Mouse (Mus musculus): ENCODE measurements around the gene Tjp1. TPM values are rescaled to one million over a fixed set of nuclear protein-coding genes. Genes with fewer than 3 reads are reported as not detected.

The Tjp1 gene
- polyA plus RNA-seq, 1 experiment = 75.2 TPM

DNA sequence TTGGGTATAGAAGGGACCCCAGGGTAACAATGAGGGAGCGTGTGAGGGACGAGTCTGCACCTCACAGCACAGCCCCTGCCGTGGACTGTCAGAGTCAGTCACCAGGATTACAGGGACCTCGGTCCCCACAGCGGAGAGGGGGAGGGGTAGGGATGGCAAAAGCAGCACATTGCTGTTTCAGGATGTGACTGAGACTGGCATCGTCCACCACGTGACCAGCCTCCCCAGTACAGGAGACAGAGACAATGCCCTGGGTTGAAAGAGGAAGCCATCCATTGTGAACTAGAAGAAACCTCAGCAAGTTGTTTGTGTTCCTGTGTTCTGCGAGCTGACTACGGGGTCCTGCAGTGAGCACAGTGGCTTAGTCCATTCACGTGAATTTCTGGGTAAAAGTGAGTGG, 106.1 kb downstream of the Tjp1 start:
- no peak overlapping the region for H3K4me3 ChIP-seq (ENCODE audit: insufficient read depth, low read length)

DNA sequence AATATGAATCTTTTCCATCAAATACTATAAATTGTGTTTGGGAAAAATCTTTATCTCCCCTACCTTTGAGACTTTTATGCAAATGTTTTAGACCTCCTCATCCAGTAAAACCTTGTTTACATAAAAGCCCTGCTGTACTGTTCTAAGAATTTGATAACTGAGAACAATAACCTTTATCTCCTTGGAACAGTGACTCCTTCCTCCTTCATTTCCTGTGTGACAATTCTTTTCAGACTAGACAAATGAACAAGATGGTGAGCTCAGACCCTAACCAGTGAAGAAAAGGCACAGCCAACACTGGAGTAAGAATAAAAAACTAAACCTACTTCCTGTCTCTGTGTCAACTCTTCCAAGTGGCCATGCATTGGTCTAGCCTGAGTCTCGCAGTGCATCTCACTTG, 107.7 kb downstream of the Tjp1 start:
- Histone ChIP-seq H3K27ac (ENCODE audit: insufficient read depth, low read length) (no peak overlapping the region), H3K4me1 (ENCODE audit: control insufficient read depth, insufficient read depth, low read length) (peaks cover 4% of the 10 kb centered on the region; the same call in 1 of the 2 replicates), H3K4me3 (ENCODE audit: insufficient read depth, low read length) (no peak overlapping the region)
- TF ChIP-seq POLR2A (IDR thresholded peaks at IDR 0.05; ENCODE audit: low read depth, low read length) (no peak), CTCF (IDR thresholded peaks at IDR 0.05; ENCODE audit: borderline replicate concordance, insufficient read depth, low read length) (no peak)

More for the DNA sequence above, 106.1 kb downstream of the Tjp1 start:
- TF ChIP-seq POLR2A (IDR thresholded peaks at IDR 0.05; ENCODE audit: low read depth, low read length) (no peak), CTCF (IDR thresholded peaks at IDR 0.05; ENCODE audit: borderline replicate concordance, insufficient read depth, low read length) (no peak)
- Histone ChIP-seq H3K27ac (ENCODE audit: insufficient read depth, low read length) (no peak overlapping the region), H3K4me1 (ENCODE audit: control insufficient read depth, insufficient read depth, low read length) (peaks cover 4% of the 10 kb centered on the region; the same call in 1 of the 2 replicates)

DNA sequence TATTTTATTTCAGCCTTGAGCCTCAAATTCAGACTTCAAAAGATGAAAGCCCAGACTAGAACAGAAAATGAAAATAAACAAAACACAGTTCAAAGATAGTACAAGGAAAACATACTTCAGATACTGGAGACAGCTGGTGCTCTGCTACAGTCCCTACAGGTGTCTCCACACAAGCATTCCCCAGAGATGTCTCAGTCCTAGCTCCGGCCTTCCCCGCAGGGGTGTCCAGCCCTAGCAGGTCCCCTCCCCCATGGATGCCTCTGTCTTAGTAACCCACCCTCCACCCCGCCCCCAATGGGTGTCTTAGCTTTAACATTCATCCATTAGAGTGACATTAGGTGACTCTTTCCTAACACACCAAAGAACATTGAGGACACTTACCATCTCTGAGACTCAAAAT, 108.6 kb downstream of the Tjp1 start:
- no peak overlapping the region for H3K4me3 ChIP-seq (ENCODE audit: insufficient read depth, low read length)
- peaks cover 4% of the 10 kb centered on the region; the same call in 1 of the 2 replicates for H3K4me1 ChIP-seq (ENCODE audit: control insufficient read depth, insufficient read depth, low read length)
- H3K27ac ChIP-seq (ENCODE audit: insufficient read depth, low read length) = no peak overlapping the region
- no peak for TF ChIP-seq POLR2A (IDR thresholded peaks at IDR 0.05; ENCODE audit: low read depth, low read length)

DNA sequence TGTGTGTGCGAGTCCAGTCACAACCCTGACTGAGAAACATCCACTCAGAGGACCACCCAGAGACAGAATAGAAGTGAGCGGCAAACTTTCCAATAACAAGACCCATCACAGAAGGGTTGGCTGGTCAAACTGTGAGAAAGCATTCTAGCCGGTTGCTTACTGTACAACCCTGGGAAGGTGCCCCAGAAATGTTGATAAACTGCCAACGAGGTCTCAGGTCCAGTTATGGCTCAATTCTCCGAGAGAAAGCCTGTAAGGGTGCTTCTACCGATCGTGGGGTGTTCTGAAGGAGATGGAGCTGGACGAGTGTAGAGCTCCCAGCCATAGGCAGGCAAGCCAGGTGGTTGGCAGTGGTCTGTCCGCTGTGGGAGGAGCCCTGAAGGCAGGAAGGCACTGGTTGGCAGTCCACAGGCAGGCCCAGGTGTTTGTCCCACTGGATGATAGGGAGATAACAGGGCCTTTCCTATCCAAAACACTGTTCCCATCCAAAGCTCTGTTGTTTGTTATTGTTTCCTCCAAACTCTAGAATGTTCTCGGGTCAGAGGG, 109.1 kb downstream of the Tjp1 start:
- TF ChIP-seq CTCF (IDR thresholded peaks at IDR 0.05; ENCODE audit: borderline replicate concordance, insufficient read depth, low read length) (no peak), POLR2A (IDR thresholded peaks at IDR 0.05; ENCODE audit: low read depth, low read length) (no peak)
- H3K27ac ChIP-seq (ENCODE audit: insufficient read depth, low read length) = no peak overlapping the region
- peaks cover 4% of the 10 kb centered on the region; the same call in 1 of the 2 replicates for H3K4me1 ChIP-seq (ENCODE audit: control insufficient read depth, insufficient read depth, low read length)
- no peak overlapping the region for H3K4me3 ChIP-seq (ENCODE audit: insufficient read depth, low read length)

DNA sequence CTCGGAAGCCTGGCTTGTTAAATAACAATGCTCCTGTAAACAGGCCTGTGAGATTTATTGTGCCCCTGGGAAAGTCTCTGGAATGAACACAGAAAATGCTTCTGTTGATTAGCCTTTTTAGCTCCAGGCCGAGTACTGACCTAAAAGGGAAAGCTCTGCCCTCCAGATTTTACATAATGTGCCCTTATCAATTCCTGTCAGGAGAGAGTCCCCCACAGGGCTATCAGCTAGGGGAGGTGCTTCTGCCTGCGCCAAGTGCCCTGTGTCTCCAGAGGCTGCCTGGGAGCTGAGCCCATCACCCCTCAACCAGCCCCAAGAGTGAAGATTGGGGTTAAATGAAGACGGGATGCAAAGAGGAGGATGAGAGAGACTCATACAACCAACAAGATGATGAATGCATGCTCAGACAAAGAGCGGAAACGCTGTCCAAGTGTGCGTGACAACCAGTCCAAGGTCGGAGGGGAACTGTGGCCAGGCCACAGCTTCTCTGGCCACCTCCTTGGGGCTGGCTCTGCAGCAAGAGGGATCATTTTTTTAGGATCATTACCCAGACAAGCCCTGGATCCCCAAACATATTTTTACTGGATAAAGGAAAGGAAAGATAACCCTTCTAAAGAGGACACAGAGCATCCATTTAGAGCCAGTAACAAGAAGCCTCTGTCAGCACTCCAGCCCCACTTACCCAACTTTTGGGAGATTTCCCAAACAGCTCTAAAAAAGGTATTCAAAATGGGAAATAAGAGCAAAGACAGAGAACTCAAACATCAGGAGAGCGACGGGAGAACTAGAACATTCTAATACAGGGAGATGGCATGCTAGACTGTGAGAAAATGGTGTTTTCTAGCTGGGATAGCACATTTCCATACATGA, 110.1 kb downstream of the Tjp1 start:
- no peak overlapping the region for H3K27ac ChIP-seq (ENCODE audit: insufficient read depth, low read length)
- H3K4me3 ChIP-seq (ENCODE audit: insufficient read depth, low read length) = no peak overlapping the region
- H3K4me1 ChIP-seq (ENCODE audit: control insufficient read depth, insufficient read depth, low read length) = peaks cover 4% of the 10 kb centered on the region; the same call in 1 of the 2 replicates
- TF ChIP-seq POLR2A (IDR thresholded peaks at IDR 0.05; ENCODE audit: low read depth, low read length) (no peak), CTCF (IDR thresholded peaks at IDR 0.05; ENCODE audit: borderline replicate concordance, insufficient read depth, low read length) (no peak)

DNA sequence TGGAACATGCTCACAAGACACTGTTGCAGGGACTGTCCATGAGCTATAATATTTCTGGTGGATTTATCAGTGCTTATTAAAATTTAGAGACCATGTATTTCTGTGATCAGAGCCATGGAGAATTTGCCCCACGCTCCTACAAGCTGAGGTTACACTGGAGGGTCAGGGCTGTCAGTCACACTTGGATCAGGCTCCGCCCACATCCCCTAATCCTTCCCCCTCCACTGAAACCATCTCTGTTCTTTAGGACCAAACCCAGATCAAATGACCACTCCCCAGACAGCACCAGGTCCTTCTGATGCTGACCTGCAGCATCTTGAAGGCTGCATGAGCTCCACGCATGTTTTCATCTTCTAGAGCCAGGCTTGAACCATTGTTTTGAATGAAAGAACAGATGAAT, 111.1 kb downstream of the Tjp1 start:
- Histone ChIP-seq H3K4me3 (ENCODE audit: insufficient read depth, low read length) (no peak overlapping the region), H3K4me1 (ENCODE audit: control insufficient read depth, insufficient read depth, low read length) (peaks cover 4% of the 10 kb centered on the region; the same call in 1 of the 2 replicates), H3K27ac (ENCODE audit: insufficient read depth, low read length) (no peak overlapping the region)
- TF ChIP-seq CTCF (IDR thresholded peaks at IDR 0.05; ENCODE audit: borderline replicate concordance, insufficient read depth, low read length) (no peak), POLR2A (IDR thresholded peaks at IDR 0.05; ENCODE audit: low read depth, low read length) (no peak)

DNA sequence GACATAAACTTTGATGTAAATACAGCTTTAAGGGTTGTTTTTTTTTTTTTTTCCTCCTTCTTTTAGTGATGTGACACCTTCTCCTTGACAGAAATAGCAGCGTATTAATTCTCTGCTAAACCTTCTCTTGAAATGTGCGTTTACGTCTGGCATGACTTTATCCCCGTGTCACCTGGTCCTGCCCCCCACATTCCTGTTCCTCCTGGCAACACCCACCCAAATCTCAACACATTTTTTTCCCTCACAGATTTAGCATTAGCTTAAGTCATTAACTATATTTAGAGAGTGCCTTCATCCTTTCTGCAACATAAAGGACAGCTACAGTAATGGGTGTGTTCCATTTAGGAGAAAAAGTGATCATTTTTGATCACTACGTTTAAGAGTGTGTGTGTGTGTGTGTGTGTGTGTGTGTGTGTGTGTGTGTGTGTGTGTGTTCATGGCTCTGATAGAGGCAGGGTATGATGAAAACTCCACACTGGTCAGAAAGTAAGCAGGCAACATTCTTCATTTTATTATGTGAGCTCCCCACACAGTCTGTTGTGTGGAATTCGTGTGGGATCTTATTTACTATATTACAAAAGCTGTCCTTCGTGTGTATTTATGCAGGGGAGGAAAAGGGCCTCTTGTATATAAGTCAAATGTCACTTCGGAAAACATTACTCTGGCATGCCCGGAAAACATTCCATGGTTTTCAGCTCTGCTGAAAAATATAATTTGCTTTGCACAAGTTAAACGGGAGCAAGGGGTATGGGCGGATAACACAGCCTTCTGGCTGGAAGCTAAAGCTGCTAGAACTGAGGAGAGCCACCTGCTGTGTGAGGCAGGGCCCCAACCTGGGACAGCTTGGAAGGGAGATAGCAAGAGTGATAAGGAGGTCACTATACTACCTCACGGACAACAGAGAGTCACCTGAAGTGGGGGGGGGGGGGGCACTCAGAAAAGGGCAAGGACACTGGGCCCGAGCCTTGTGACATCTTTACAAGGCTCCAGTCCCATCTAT, 113.3 kb downstream of the Tjp1 start:
- TF ChIP-seq POLR2A (IDR thresholded peaks at IDR 0.05; ENCODE audit: low read depth, low read length) = no peak
- no peak for TF ChIP-seq CTCF (IDR thresholded peaks at IDR 0.05; ENCODE audit: borderline replicate concordance, insufficient read depth, low read length)
- Histone ChIP-seq H3K4me3 (ENCODE audit: insufficient read depth, low read length) (no peak overlapping the region), H3K4me1 (ENCODE audit: control insufficient read depth, insufficient read depth, low read length) (peaks cover 4% of the 10 kb centered on the region), H3K27ac (ENCODE audit: insufficient read depth, low read length) (no peak overlapping the region)

DNA sequence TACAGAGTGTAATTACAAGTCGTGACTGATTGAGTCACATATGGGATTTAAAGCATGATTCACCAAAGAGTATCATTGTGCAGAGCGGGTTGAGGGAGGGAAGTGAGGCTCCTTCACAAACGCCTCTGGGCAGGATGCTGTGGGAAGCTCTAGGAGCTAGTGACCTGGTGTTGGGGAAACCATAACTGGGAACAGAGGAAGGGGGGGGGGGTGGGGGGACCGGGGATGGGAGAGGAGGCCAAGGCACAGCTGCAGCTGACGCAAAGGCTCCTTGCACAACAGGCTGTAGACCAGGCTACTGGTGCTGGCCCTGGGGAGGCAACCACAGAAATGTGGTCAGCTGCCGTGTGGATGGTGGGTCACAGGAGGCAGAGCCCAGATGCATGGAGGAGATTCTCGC, 116.9 kb downstream of the Tjp1 start:
- no peak for TF ChIP-seq CTCF (IDR thresholded peaks at IDR 0.05; ENCODE audit: borderline replicate concordance, insufficient read depth, low read length)
- no peak for TF ChIP-seq POLR2A (IDR thresholded peaks at IDR 0.05; ENCODE audit: low read depth, low read length)
- Histone ChIP-seq H3K4me3 (ENCODE audit: insufficient read depth, low read length) (no peak overlapping the region), H3K4me1 (ENCODE audit: control insufficient read depth, insufficient read depth, low read length) (no peaks in the 10 kb centered on the region; the same call in 1 of the 2 replicates)

DNA sequence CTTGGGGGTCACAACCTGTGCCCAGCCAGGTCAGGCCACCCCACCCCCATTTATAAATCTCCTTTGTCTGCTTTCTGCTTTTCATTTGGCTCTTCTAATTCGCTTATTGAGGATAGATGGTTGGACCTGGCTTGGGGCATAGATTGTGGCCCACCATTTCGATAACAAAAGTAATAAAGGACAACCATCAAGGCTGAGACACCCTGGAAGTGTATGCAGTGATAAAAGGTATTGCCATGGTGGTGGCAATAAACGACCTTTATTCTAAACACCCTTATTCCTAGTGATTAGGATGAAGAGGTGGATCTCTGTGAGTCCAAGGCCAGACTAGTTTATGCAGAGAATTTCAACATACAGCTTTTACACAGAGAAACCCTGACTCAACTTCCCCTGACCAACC, 121.2 kb downstream of the Tjp1 start:
- Histone ChIP-seq H3K27ac (ENCODE audit: insufficient read depth, low read length) (no peak overlapping the region), H3K4me3 (ENCODE audit: insufficient read depth, low read length) (no peak overlapping the region), H3K4me1 (ENCODE audit: control insufficient read depth, insufficient read depth, low read length) (no peaks in the 10 kb centered on the region; the same call in 1 of the 2 replicates)
- TF ChIP-seq POLR2A (IDR thresholded peaks at IDR 0.05; ENCODE audit: low read depth, low read length) (no peak), CTCF (IDR thresholded peaks at IDR 0.05; ENCODE audit: borderline replicate concordance, insufficient read depth, low read length) (no peak)

More for the DNA sequence above, 116.9 kb downstream of the Tjp1 start:
- no peak overlapping the region for H3K27ac ChIP-seq (ENCODE audit: insufficient read depth, low read length)

All from embryonic fibroblast, embryonic 13.5 days (primary cell).